Mouse (Mus musculus) brown adipose tissue, adult 24 weeks (tissue): ENCODE measurements around the gene Slc9a8. TPM values are rescaled to one million over a fixed set of nuclear protein-coding genes. Genes with fewer than 3 reads are reported as not detected.

Source experiments
- H3K27ac ChIP-seq: fragments of 200-500 bp; replicated peaks from 2 replicates; pipeline ENCODE4 v1.5.1; 2012; ENCODE audit warnings: low read depth, mild to moderate bottlenecking, low read length
- H3K4me1 ChIP-seq: fragments of 200-500 bp; 2 replicates; pipeline ENCODE4 v1.6.1; 2012; ENCODE audit warnings: low read length, mixed read lengths; ENCODE audit not compliant: control insufficient read depth, insufficient read depth, insufficient read length
- H3K4me3 ChIP-seq: fragments of 200-500 bp; 2 replicates; pipeline ENCODE4 v1.5.1; 2012; ENCODE audit warnings: low read depth, mild to moderate bottlenecking, low read length, moderate library complexity; ENCODE audit not compliant: insufficient read depth
- polyA plus RNA-seq: library from polyadenylated mRNA; stranded (reverse); fragments of >200 nt; gene quantifications from 2 replicates; pipeline ENCODE4 v1.2.4, GENCODE M21; 2012; ENCODE audit not compliant: missing spikeins, insufficient read depth, insufficient read length

Gene Slc9a8
- polyA plus RNA-seq, 1 experiment: 13.5 TPM

- Histone ChIP-seq H3K4me3 (no peak overlapping the region), H3K27ac (no peak overlapping the region), H3K4me1 (no peaks in the 10 kb centered on the region)
These were observed 29.1 kb downstream of the Slc9a8 start for GRCm38 (mm10) chr2:167450647-167451046.

- Histone ChIP-seq H3K27ac (no peak overlapping the region), H3K4me3 (no peak overlapping the region), H3K4me1 (no peaks in the 10 kb centered on the region)
These were observed 32.3 kb downstream of the Slc9a8 start for GRCm38 (mm10) chr2:167453814-167454213.

GRCm38 (mm10) chr2:167456361-167457020 is 35.0 kb downstream of the Slc9a8 start:
- Histone ChIP-seq H3K4me3 (no peak overlapping the region), H3K4me1 (no peaks in the 10 kb centered on the region), H3K27ac (no peak overlapping the region)

- no peaks in the 10 kb centered on the region for H3K4me1 ChIP-seq
- H3K4me3 ChIP-seq: no peak overlapping the region
- H3K27ac ChIP-seq: no peak overlapping the region
These were observed 35.7 kb downstream of the Slc9a8 start for GRCm38 (mm10) chr2:167457213-167457612.

- Histone ChIP-seq H3K4me3 (no peak overlapping the region), H3K4me1 (no peaks in the 10 kb centered on the region), H3K27ac (no peak overlapping the region)
These were observed 37.0 kb downstream of the Slc9a8 start for GRCm38 (mm10) chr2:167458548-167458947.

GRCm38 (mm10) chr2:167459071-167459865 is 37.8 kb downstream of the Slc9a8 start:
- no peaks in the 10 kb centered on the region for H3K4me1 ChIP-seq
- no peak overlapping the region for H3K4me3 ChIP-seq
- no peak overlapping the region for H3K27ac ChIP-seq

- H3K27ac ChIP-seq: no peak overlapping the region
- H3K4me1 ChIP-seq: no peaks in the 10 kb centered on the region
- H3K4me3 ChIP-seq: no peak overlapping the region
These were observed 41.4 kb downstream of the Slc9a8 start for GRCm38 (mm10) chr2:167462954-167463353.

- no peak overlapping the region for H3K4me3 ChIP-seq
- no peaks in the 10 kb centered on the region for H3K4me1 ChIP-seq
- H3K27ac ChIP-seq: no peak overlapping the region
These were observed 42.3 kb downstream of the Slc9a8 start for GRCm38 (mm10) chr2:167463802-167464201.

- no peak overlapping the region for H3K27ac ChIP-seq
- no peak overlapping the region for H3K4me3 ChIP-seq
These were observed 44.4 kb downstream of the Slc9a8 start for GRCm38 (mm10) chr2:167465951-167466350.

GRCm38 (mm10) chr2:167467214-167467613 is 45.7 kb downstream of the Slc9a8 start:
- Histone ChIP-seq H3K4me1 (no peaks in the 10 kb centered on the region), H3K27ac (no peak overlapping the region), H3K4me3 (no peak overlapping the region)

More at GRCm38 (mm10) chr2:167465951-167466350, 44.4 kb downstream of the Slc9a8 start:
- H3K4me1 ChIP-seq: no peaks in the 10 kb centered on the region

GRCm38 (mm10) chr2:167468444-167468843 is 46.9 kb downstream of the Slc9a8 start:
- no peaks in the 10 kb centered on the region for H3K4me1 ChIP-seq
- no peak overlapping the region for H3K4me3 ChIP-seq
- H3K27ac ChIP-seq: no peak overlapping the region

GRCm38 (mm10) chr2:167470611-167471010 is 49.1 kb downstream of the Slc9a8 start:
- no peak overlapping the region for H3K4me3 ChIP-seq
- no peaks in the 10 kb centered on the region for H3K4me1 ChIP-seq
- H3K27ac ChIP-seq: no peak overlapping the region

GRCm38 (mm10) chr2:167471585-167471984 is 50.1 kb downstream of the Slc9a8 start:
- Histone ChIP-seq H3K4me3 (no peak overlapping the region), H3K27ac (no peak overlapping the region), H3K4me1 (peaks cover 3% of the 10 kb centered on the region; the same call in 1 of the 2 replicates)

- peaks cover 3% of the 10 kb centered on the region; the same call in 1 of the 2 replicates for H3K4me1 ChIP-seq
- no peak overlapping the region for H3K27ac ChIP-seq
These were observed 52.7 kb downstream of the Slc9a8 start for GRCm38 (mm10) chr2:167474218-167474617.

GRCm38 (mm10) chr2:167475596-167475995 is 54.1 kb downstream of the Slc9a8 start:
- Histone ChIP-seq H3K4me3 (no peak overlapping the region), H3K27ac (no peak overlapping the region), H3K4me1 (peaks cover 3% of the 10 kb centered on the region; the same call in 1 of the 2 replicates)

More at GRCm38 (mm10) chr2:167474218-167474617, 52.7 kb downstream of the Slc9a8 start:
- no peak overlapping the region for H3K4me3 ChIP-seq
